Mouse (Mus musculus): ENCODE results near the gene Fam228a.

DNA sequence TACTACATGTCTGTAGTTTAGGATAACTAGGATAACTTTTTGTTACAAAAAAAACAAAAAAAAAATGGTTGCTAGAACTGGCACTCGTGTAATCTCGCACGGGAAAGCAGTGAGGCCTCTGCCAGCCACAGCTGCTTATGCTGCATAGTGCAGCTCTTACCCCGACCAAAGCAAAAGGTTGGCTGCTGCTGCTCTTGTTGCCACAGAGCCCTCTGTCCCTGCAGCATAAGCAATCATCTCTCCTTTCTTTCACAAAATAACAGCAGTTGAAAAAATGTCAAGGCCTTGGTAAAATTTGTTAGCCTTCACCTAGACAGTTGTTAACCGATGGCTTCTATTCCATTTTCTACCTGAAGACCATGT is 72.6 kb downstream of the Fam228a start:
- TF ChIP-seq GATA1 (IDR thresholded peaks at IDR 0.05; ENCODE audit: borderline replicate concordance, low read length) = no peak
- no peak for TF ChIP-seq CTCF (IDR thresholded peaks at IDR 0.05; ENCODE audit: low read depth, low read length)
- no peak for TF ChIP-seq TAL1 (conservative IDR thresholded peaks at IDR 0.05; ENCODE audit: low read depth, low read length)
- no peak for TF ChIP-seq POLR2AphosphoS5 (IDR thresholded peaks at IDR 0.05; ENCODE audit: insufficient replicate concordance, low read depth, low read length)
